17 mouse cellular contexts compared by ENCODE assay signal in genomic region chr3:98246985-98247751, GRCm38 (mm10). TPM values are rescaled to one million over a fixed set of nuclear protein-coding genes. Genes with fewer than 3 reads are reported as not detected.
DNase-seq lines count a peak whose midpoint lies in the region; ATAC-seq and TF ChIP-seq lines count a peak whose summit lies in the region.
"Had no signal": no experiment of that assay in that cellular context is flagged by ENCODE, and none has a peak within 500 bp of the region (broad histone marks: within the 10 kb centered on the region; RNA-seq: fewer than 3 reads in every experiment).

No protein-coding gene starts in this region.

- WGBS in hindbrain, embryonic 10.5 days: 36% methylated on average over 7 of the region's 7 CpGs
- WGBS in hindbrain, embryonic 12.5 days: 37% methylated on average over 7 of the region's 7 CpGs
- WGBS in embryonic facial prominence, embryonic 11.5 days: 35% methylated on average over 7 of the region's 7 CpGs

- peak overlapping the region; percentile 74; the same call in 1 of the 2 replicates for H3K27ac ChIP-seq in hindbrain, embryonic 10.5 days
- no peak overlapping the region for H3K27ac ChIP-seq in hindbrain, embryonic 12.5 days
- H3K27ac ChIP-seq in MEL (ENCODE audit: control insufficient read depth, low read depth, low read length): no peak overlapping the region
- no peak overlapping the region for H3K27ac ChIP-seq in embryonic facial prominence, embryonic 11.5 days (replicated peaks; ENCODE audit: low read depth, low read length)
- H3K27ac ChIP-seq: midbrain, embryonic 12.5 days had no signal

- no peaks in the 10 kb centered on the region for H3K36me3 ChIP-seq in hindbrain, embryonic 10.5 days
- H3K36me3 ChIP-seq in hindbrain, embryonic 12.5 days: no peaks in the 10 kb centered on the region
- H3K36me3 ChIP-seq in MEL (ENCODE audit: control insufficient read depth in 1 of 2, insufficient read depth in 2 of 2, low read length in 2 of 2): no peaks in the 10 kb centered on the region; a peak in 1 of 4 replicates
- H3K36me3 ChIP-seq in embryonic facial prominence, embryonic 11.5 days (replicated peaks; ENCODE audit: control insufficient read depth, insufficient read depth, low read depth, low read length): no peaks in the 10 kb centered on the region
- H3K36me3 ChIP-seq: midbrain, embryonic 12.5 days had no signal

- no peak overlapping the region for H3K4me3 ChIP-seq in hindbrain, embryonic 10.5 days
- no peak overlapping the region for H3K4me3 ChIP-seq in hindbrain, embryonic 12.5 days
- H3K4me3 ChIP-seq in MEL (ENCODE audit: control insufficient read depth in 1 of 2, insufficient read depth in 1 of 2, low read depth in 2 of 2, low read length in 2 of 2): no peak overlapping the region
- no peak overlapping the region for H3K4me3 ChIP-seq in embryonic facial prominence, embryonic 11.5 days (ENCODE audit: low read depth, low read length)
- H3K4me3 ChIP-seq: midbrain, embryonic 12.5 days had no signal

- peak; percentile 33 for DNase-seq in hindbrain, embryonic 10.5 days (ENCODE audit: low spot score)
- no peak for DNase-seq in MEL (ENCODE audit: low read depth, low spot score)
- peak; percentile 45 for DNase-seq in embryonic facial prominence, embryonic 11.5 days (ENCODE audit: low spot score)
- DNase-seq in urinary bladder, postnatal 4 days (ENCODE audit: low spot score in 2 of 2): no peak
- no peak for DNase-seq in heart, postnatal 4 days
- no peak for DNase-seq in urinary bladder, adult 2 months (ENCODE audit: low spot score)
- DNase-seq: cerebellum, adult 8-10 months; heart, adult 11 months; kidney, adult 8-10 months; right cerebral cortex, postnatal 25 days had no signal

- H3K4me2 ChIP-seq in hindbrain, embryonic 12.5 days (replicated peaks): no peak overlapping the region
- no peak overlapping the region for H3K4me2 ChIP-seq in embryonic facial prominence, embryonic 11.5 days (ENCODE audit: low read depth, low read length)
- H3K4me2 ChIP-seq: midbrain, embryonic 12.5 days had no signal

- no peaks in the 10 kb centered on the region for H3K27me3 ChIP-seq in hindbrain, embryonic 10.5 days (ENCODE audit: insufficient read depth, poor library complexity, severe bottlenecking)
- no peaks in the 10 kb centered on the region for H3K27me3 ChIP-seq in hindbrain, embryonic 12.5 days
- H3K27me3 ChIP-seq in MEL (ENCODE audit: control insufficient read depth in 1 of 2, insufficient read depth in 2 of 2, low read length in 2 of 2): no peaks in the 10 kb centered on the region
- H3K27me3 ChIP-seq in embryonic facial prominence, embryonic 11.5 days (ENCODE audit: control insufficient read depth, insufficient read depth, low read length): no peaks in the 10 kb centered on the region
- H3K27me3 ChIP-seq: midbrain, embryonic 12.5 days had no signal

- no peak for TF ChIP-seq POLR2A in MEL (IDR thresholded peaks at IDR 0.05; ENCODE audit: control insufficient read depth in 1 of 2, insufficient read depth in 1 of 2, low read depth in 1 of 2, low read length in 2 of 2, poor library complexity in 1 of 2)

- no peaks in the 10 kb centered on the region for H3K79me2 ChIP-seq in MEL (ENCODE audit: control insufficient read depth, insufficient read depth, low read length, poor library complexity)

- no peak for TF ChIP-seq RAD21 in MEL (IDR thresholded peaks at IDR 0.05; ENCODE audit: low read depth, low read length)

- H3K4me1 ChIP-seq in hindbrain, embryonic 10.5 days (replicated peaks): peaks cover 27% of the 10 kb centered on the region
- 0 out of 2 replicates have a peak, but pooled peaks cover 4% of the 10 kb centered on the region for H3K4me1 ChIP-seq in hindbrain, embryonic 12.5 days
- H3K4me1 ChIP-seq in MEL (ENCODE audit: control insufficient read depth in 1 of 2, insufficient read depth in 2 of 2, low read length in 2 of 2): peaks cover 4 to 7% of the 10 kb centered on the region in 2 experiments; a peak in 2 of 4 replicates
- H3K4me1 ChIP-seq in embryonic facial prominence, embryonic 11.5 days (ENCODE audit: control insufficient read depth, insufficient read depth, low read length): 0 out of 2 replicates have a peak, but pooled peaks cover 2% of the 10 kb centered on the region

- no peak for TF ChIP-seq EP300 in MEL (IDR thresholded peaks at IDR 0.05; ENCODE audit: low read depth in 1 of 2, low read length in 2 of 2)

- no peaks in the 10 kb centered on the region for H3K9me3 ChIP-seq in hindbrain, embryonic 10.5 days
- H3K9me3 ChIP-seq in hindbrain, embryonic 12.5 days (replicated peaks): no peaks in the 10 kb centered on the region
- H3K9me3 ChIP-seq in MEL (replicated peaks; ENCODE audit: insufficient read depth, low read length): no peaks in the 10 kb centered on the region
- no peaks in the 10 kb centered on the region for H3K9me3 ChIP-seq in embryonic facial prominence, embryonic 11.5 days (replicated peaks; ENCODE audit: control insufficient read depth, low read length)
- H3K9me3 ChIP-seq: midbrain, embryonic 12.5 days had no signal

- no peak for TF ChIP-seq CTCF in MEL (IDR thresholded peaks at IDR 0.05 in 2 of 3, conservative IDR thresholded peaks at IDR 0.05 in 1 of 3; ENCODE audit: control insufficient read depth in 1 of 3, insufficient read depth in 1 of 3, low read depth in 2 of 3, low read length in 3 of 3, poor library complexity in 1 of 3, severe bottlenecking in 1 of 3)

- ATAC-seq in hindbrain, embryonic 12.5 days (ENCODE audit: low FRiP score): no peak
- no peak for ATAC-seq in embryonic facial prominence, embryonic 11.5 days (replicated peaks; ENCODE audit: insufficient number of reproducible peaks, low FRiP score, low TSS enrichment, low read depth)
- ATAC-seq in megakaryocyte-erythroid progenitor cell, adult 5-6 weeks (replicated peaks; ENCODE audit: low FRiP score, low TSS enrichment, poor library complexity, severe bottlenecking): peak; percentile 92

- H3K9ac ChIP-seq in hindbrain, embryonic 12.5 days: no peak overlapping the region
- no peak overlapping the region for H3K9ac ChIP-seq in MEL (ENCODE audit: control insufficient read depth, low read depth, low read length, poor library complexity, severe bottlenecking)
- no peak overlapping the region for H3K9ac ChIP-seq in embryonic facial prominence, embryonic 11.5 days (replicated peaks; ENCODE audit: low read length)
- H3K9ac ChIP-seq: midbrain, embryonic 12.5 days had no signal

TF ChIP-seq in MEL, 35 proteins besides CTCF, POLR2A, EP300 and RAD21:
- peak; percentile 57; the same call in 1 of the 2 replicates for TF ChIP-seq TCF12 (IDR thresholded peaks at IDR 0.05; ENCODE audit: low read depth, low read length)
- no peak for TF ChIP-seq NELFE (IDR thresholded peaks at IDR 0.05; ENCODE audit: low read depth, low read length)

RNA-seq across cellular contexts. Expression of gene Reg4, which starts 25.2 kb away (rescaled TPM):
- polyA plus RNA-seq in hindbrain, embryonic 10.5 days (2016; fragmentation: Nextera tagmentation; extraction: Ambion mirVana): not detected in 2 replicates
- polyA plus RNA-seq in hindbrain, embryonic 12.5 days (2016; fragmentation: Nextera tagmentation; extraction: Ambion mirVana): not detected in 2 replicates
- total RNA-seq in MEL (2012; rRNA removed): not detected in 2 replicates
- polyA plus RNA-seq in MEL (2012; ENCODE audit: insufficient read depth in 1 of 2, insufficient read length in 2 of 2, low read depth in 1 of 2, low replicate concordance in 2 of 2, missing spikeins in 1 of 2): not detected
- polyA plus RNA-seq in embryonic facial prominence, embryonic 11.5 days (2014; fragmentation: Nextera tagmentation; extraction: Ambion mirVana): not detected in 2 replicates
- 0.90 TPM in 1 of 2 replicates, not detected in the other for total RNA-seq in megakaryocyte-erythroid progenitor cell, adult 5-6 weeks (2014; fragmentation: Nextera tagmentation)
- not detected in 2 replicates for total RNA-seq in megakaryocyte-erythroid progenitor cell, adult 5-6 weeks (2017)
- not detected for total RNA-seq in heart, postnatal 4 days (2021)
- polyA plus RNA-seq in urinary bladder, adult 2 months (2012; rRNA removed): not detected in 2 replicates
- total RNA-seq: ES-E14; heart, postnatal 25 days had no signal
- polyA plus RNA-seq: limb, embryonic 11.5 days; midbrain, embryonic 12.5 days; neural tube, embryonic 14.5 days had no signal

RNA-seq across cellular contexts. Expression of gene Hmgcs2, which starts 33.1 kb away (rescaled TPM):
- polyA plus RNA-seq in hindbrain, embryonic 10.5 days (2016; fragmentation: Nextera tagmentation; extraction: Ambion mirVana): 2.2 and 3.8 TPM in 2 replicates
- polyA plus RNA-seq in hindbrain, embryonic 12.5 days (2016; fragmentation: Nextera tagmentation; extraction: Ambion mirVana): 4.0 and 5.6 TPM in 2 replicates
- total RNA-seq in MEL (2012; rRNA removed): 0.12 and 0.20 TPM in 2 replicates
- under 1 TPM in 1 of 2 experiments, not detected in 1; 0.81 TPM for polyA plus RNA-seq in MEL (2012; ENCODE audit: insufficient read depth in 1 of 2, insufficient read length in 2 of 2, low read depth in 1 of 2, low replicate concordance in 2 of 2, missing spikeins in 1 of 2)
- polyA plus RNA-seq in embryonic facial prominence, embryonic 11.5 days (2014; fragmentation: Nextera tagmentation; extraction: Ambion mirVana): 1.7 and 2.1 TPM in 2 replicates
- 0.79 and 1.5 TPM in 2 replicates for total RNA-seq in megakaryocyte-erythroid progenitor cell, adult 5-6 weeks (2014; fragmentation: Nextera tagmentation)
- total RNA-seq in megakaryocyte-erythroid progenitor cell, adult 5-6 weeks (2017): 0.09 and 1.3 TPM in 2 replicates
- total RNA-seq in heart, postnatal 4 days (2021): 100 to 1,000 TPM; 203 to 271 TPM
- polyA plus RNA-seq in urinary bladder, adult 2 months (2012; rRNA removed): 55.3 and 70.4 TPM in 2 replicates
- total RNA-seq: ES-E14 had no signal

Comparison
In these comparisons a context has a peak if more than half of its experiments do, and no peak if none do; other contexts are left out.
1. DNase-seq: peak in hindbrain, embryonic 10.5 days (single experiment) and embryonic facial prominence, embryonic 11.5 days (single experiment); none in MEL (single experiment), urinary bladder, postnatal 4 days (0 of 2), heart, postnatal 4 days (single experiment) and urinary bladder, adult 2 months (single experiment).